Mouse (Mus musculus): ENCODE results near the gene Hoxd11.

Hoxd11 gene

DNA sequence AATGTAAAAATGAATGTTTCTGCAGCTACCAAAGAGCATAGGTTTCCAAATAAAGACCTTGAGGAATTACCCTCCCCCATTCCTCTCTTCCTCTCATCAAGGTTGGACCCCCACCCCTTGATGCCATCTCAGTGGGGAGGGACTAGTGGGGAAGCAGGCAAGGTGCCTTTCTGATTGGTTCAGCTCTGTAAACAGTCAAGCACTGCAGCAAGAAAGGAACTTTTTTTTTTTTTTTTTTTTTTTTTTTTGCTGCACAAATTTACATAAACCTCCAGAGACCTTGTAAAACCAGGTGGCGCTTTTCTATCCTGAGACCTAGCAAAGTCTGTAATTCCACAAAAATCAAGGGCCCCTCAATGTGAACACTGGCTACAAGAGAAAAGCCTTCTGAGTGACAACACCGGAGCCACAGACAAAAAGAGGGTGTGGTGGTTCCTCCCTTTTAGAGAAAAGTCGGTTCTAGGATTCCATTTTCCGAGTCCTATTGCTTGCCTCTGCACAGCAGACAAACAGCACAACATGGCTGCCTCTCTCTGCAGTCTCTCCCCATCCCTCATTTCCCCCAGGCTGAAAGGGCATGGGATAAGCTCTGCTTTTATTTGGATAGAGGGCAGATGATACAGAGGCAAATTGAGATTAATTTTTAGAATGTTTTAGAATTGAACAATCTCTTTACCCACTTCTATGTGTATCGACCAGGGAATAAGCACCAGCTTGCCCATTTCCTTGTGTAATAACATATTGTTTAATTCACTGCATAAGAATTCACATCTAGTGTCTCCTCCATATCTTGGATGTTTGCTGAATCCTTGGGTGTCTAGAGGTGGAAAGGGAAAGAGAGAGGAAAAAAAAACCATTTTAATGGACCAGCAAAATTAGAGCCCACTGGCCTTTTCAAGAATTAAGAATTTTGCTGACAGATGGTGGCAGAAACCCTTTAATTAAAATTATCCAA is 30.4 kb downstream of the Hoxd11 start:
- DNase-seq (ENCODE audit: low spot score in 2 of 2), result no peak

DNA sequence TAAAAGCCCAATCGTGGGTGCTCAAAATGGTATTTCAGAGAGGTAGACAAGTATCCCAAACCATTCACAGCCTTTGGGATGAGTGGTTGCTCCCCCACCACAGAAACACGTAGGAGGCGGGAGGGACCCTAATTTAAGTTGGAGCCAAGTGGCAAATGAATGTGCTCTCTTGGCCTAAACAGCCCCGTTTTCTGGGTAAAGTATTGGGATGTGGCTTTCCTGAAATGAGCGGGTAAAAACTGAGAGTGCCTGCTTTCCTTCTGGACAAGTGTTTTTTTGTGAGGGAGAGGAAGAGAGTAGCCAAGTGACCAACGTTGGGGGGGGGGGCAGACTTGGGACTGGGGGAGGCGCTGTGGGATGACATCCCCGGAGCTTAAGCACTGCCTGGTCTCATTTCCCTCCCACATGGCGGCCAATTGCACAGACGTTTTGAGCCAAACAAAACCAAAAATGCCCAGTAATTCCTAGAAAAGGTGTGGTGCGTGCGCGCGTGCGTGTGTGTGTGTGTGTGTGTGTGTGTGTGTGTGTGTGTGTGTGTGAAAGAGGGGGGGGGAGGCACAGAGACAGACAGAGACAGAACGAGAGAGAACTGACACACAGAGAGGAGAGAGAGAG is 31.7 kb downstream of the Hoxd11 start:
- DNase-seq (ENCODE audit: low spot score in 2 of 2), result no peak

DNA sequence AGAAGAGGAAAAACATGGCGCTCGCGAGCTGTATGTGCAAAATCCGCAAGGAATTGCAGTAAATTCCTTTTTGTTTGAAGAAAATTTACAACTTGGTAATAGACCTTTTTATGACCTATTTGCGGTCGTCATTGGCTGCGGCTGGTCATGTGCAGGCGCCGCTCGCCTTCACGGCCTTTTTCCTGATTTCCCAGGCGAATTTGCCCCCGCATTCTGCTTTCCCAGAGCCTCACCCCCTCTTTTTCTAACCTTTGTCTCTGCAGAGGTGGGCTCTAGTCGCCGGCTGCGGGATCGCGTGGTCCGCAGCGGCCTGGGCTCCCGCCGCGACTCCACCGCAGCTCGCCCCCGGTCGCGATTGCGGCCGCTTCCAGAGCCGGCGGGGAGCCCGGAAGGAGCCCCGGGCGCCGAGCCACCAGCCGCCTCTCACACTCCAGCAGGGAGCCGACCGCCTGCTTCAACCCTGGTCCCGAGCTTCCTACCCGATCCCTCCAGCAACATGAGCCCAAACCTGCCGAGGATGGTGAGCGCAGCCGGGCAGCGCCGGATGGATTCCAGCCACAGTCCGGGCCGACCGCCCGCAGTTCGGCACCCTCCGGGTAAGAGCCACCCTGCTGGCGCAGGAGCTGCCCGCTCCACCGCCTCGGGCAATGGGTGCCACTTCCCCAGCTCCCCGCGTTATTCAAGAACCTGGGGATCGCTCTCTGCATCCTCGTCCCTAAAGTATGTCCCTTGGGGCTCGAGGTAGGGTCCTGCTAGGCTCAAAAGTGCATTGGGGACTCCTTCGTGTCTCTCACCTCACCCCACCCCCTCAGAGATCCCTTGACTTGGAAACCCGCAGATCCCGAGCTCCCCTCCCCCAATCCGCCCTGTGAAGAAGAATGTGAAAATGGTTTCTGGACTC is 32.6 kb downstream of the Hoxd11 start, which contains the start of the genes Hoxd3 and Hoxd4:
TSS of gene Hoxd3 (plus strand) at position 207 of the 901 bp plus-strand sequence.
TSS of gene Hoxd4 (plus strand) at position 209 of the 901 bp plus-strand sequence.
- DNase-seq (ENCODE audit: low spot score in 2 of 2), result no peak

DNA sequence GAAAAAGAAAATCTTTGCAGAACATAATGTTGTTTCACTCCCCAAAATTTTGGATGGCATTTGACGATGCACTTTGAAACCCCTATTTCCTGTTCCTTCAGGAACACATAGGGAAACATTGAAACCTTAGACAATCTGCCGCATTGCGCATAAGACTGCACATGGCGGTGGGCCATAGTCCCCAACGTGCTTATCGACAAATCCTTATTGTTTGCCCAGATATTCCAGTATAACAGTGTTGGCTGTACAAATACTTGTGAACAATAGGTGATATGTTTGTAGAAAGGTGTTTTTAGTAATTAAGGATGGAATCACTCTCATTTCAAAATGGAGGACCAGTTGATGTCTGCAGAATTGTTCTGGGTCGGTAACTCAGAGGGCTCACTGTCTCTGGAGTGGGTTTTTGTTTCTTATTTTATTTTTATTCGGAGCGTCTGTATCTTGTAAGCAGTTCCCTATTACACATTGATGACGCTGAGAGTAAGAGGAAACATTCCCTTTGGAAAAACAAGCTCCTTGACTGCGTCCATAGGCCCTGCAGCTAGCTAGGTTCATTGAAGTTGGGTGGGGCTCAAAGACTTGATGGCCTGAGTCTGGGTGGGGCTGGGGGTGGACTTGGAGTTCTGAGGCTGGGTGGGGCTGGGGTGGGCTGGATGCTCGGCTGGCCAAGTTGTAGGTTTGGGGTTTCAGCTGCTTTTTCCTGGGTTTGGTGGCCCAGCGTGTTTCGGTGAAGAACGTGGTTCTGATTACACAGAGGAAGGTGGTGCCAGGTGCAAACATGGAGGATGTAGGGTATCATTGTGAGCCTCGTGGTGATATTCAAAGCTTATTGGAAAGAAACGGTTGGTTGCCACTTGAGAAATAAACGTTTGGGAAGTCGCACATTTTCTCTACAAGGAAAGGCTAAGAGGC is 34.1 kb downstream of the Hoxd11 start:
- no peak for DNase-seq (ENCODE audit: low spot score in 2 of 2)

DNA sequence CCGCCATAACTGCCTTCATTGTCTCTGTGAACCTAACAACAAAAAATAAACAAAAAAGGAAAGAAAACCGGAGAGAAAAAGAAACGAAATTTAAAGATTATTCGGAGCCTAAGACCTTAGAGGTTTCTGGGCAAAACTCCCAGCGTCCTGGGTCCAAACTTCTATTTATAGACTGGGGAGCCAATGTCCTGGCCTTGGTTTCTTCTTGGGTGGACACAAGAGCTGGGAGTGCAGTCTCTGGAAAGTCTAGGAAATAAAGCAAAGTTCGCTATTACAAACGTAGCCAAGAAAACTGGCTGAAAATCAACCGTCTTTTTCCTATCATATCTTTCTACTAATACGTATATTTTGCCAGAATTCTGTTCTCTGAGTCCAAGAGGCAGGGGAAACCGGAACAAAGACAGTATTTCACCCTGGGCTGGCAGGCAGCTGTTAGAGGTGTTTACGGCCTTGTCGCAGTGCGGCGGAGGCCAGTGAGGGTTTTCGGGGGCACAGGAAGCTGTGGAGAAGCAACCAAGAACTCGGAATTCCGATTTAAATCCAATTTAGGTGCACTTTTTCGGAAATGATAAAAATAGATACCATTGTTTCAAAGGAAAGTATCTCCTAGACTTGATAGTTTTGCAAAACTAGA is 34.9 kb downstream of the Hoxd11 start:
- no peak for DNase-seq (ENCODE audit: low spot score in 2 of 2)

DNA sequence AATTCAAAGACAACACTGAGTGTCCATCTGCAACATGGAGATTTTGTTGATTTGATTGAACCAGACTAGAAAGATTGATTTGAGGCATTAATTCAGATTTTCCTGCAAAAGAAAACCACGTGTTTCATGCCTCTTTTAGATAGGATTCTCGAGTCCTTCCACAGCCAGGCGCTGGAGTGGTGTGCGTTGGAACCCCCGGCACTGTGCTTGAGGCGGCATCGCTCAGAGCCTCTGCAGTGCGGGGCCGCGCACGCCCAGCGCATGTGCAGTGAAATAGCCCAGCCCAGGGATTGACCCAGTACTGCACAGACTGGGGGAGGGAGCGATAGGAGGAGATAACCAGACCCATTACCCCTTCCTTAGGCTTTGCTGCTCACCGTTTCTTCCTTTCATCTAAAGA is 35.5 kb downstream of the Hoxd11 start:
- no peak for DNase-seq (ENCODE audit: low spot score in 2 of 2)

DNA sequence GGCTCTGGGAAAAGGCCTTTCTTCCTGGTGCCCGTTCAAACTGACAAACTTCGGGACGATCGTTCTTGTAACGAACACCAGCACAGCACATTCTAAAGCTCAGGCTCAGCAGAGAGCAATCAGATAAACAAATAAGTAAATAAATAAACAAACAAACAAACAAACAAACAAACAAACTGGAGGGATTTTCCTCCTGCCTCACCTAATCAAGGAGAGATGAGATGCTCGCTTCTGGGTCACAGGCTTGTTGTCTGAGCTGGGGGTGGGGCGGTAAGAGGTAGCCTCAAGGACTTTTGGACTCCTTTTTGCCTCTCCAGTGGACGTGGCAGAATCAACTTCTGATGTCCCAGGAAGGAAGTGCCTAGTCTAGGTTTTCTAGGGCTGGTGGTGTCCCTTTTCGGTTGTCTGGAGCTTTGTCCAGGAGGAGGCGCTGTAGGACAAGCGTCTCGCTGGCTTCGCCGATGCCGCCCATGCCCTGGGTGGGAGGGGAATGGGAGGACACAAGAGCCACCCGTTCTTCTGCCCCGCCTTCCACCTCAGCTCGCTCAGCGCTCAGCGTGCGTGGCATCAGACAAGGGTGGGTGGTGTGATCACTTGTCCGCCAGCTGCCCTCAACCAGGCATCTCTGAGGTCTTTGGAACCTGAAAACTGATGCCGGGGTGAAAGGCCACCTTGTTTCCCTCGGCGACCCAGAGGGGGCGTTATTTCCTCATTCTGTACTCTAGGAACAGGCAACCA is 36.3 kb downstream of the Hoxd11 start:
- DNase-seq (ENCODE audit: low spot score in 2 of 2), result peak; percentile 57 to 71

DNA sequence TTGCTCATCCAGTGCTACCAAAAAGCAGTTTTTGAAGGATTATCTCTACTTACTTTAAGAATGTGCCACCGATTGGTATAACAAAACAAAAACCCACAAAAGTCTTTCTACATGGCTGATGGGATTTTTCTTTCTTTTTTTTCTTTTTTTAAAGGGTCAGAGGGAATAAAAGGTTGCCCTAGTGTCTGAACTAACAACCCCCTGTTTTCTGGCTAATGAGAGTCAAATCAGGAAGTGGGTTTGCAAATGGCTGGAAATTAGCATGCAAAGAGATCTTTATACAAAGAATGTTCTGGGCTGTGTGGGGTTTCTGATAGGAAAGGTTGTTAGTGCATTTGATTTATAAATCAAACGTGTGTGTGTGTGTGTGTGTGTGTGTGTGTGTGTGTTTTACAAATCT is 41.0 kb downstream of the Hoxd11 start:
- DNase-seq (ENCODE audit: low spot score in 2 of 2), result no peak

DNA sequence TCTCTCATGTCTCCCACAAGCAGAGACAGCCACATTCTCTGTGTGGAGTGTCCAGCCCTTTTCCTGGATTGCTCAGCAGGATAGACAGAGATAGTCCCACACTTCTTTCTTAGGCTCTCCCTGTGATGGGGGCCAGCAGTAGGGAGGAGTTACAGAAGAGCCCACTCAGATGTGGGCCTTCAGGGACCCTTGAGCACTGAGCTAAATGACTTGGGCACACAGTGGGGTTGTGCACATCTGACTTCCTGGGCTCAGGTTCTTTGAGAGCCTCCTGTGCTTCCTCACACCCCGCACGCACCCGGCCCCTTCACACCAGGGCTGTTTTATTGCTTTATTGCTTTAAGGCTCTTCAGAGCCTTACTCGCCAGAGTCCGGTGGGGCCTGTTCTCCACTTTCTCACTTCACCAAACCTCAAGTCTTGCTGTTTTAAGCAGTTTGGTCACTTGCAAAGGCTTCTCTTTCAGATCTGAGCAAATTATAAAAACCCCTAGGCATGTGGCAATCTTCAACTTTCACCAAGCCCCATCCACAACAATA is 41.7 kb downstream of the Hoxd11 start:
- DNase-seq (ENCODE audit: low spot score in 2 of 2), result no peak

DNA sequence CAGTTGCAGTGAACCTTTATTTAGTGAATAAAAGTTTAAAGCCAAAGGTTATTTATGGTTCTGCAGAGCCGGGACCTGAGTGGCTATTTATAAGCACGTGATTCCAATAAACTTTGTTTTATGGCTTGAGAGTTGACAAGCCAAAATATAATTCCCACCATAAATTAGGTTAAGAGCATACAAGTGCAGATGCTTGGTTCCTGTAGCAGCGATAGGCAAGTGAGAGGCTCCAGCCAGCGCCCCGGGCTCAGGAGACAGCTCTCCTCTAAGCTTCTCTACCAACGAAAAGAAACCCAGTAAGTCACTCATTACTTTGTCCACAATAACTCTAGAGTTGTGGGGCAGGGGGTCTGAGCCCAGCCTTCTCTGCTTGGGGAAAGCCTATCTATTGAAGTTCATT is 42.5 kb downstream of the Hoxd11 start:
- no peak for DNase-seq (ENCODE audit: low spot score in 2 of 2)

DNA sequence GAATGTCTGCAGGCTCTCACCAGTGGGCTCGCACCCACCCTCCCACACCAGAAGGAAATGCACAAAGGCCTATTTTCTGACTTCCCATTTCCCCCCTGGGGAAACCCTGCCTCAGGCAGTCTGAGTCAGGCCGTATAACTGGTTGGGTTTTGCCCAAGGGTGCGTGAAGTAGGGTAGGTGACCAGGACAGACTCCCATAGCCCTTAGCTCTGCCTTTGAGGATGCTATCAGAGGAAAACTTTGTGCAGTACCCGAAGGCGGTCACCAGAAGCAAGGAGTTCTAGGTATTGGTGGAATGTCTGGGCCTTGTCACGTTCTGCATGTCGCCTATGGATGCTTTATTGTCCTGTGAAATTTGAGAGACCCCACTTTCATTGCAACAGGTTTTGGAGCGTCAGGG is 43.6 kb downstream of the Hoxd11 start:
- DNase-seq (ENCODE audit: low spot score in 2 of 2), result no peak

DNA sequence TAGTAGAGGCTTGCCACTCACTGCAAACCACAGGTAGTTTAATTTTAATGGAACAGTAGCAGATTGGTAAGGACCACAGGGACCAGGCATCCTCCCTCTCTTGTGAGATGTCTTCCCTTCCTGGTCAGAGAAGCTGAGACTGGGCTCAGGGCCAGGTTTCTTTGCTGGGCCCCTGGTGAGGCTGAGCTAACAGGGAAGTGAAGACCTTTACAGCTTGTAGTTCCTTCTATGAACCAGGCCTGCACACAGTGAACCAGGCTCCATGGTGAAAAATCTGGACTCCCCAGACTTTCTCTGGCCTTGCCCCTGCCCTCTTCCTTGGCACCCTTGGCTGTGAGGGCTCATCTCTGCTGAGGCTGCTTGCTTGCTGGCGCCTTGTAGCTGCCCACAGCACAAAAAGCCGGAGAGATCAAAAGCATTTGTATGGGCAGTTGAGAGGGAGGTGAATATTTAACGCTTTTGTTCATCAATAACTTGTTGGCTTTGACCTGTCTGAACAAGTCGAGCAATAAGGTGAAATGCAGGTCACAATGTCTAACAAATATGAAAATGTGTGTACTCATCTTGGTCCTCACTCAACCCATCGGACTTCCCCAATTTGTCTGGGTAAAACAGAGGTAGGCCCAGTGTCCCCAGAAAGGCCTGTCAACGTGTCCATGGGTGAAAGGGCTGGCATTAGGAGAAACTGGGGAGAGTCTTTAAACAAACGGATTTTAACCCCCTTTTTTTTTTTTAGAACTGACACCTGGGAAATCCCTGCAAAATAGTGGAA is 45.1 kb downstream of the Hoxd11 start:
- no peak for DNase-seq (ENCODE audit: low spot score in 2 of 2)

DNA sequence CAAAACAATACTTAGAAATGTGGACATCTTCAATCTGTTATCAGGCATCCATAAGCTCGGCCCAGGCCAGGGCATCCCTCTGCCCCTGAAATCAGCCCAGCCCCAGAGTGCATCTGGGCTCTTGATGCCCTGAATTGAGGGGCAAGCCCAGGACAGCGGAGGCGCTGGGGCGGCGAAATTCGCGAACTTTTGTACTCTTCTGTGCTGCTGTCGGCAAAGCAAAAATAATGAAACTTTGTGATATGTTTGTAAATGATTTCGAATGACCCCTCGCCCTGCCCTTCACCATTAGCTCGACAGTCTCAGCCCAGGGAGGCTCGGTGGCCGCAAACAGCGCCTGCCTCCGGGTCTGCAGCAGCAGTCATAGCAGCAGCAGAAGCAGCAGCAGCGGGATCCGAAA is 45.8 kb downstream of the Hoxd11 start:
- no peak for DNase-seq (ENCODE audit: low spot score in 2 of 2)

DNA sequence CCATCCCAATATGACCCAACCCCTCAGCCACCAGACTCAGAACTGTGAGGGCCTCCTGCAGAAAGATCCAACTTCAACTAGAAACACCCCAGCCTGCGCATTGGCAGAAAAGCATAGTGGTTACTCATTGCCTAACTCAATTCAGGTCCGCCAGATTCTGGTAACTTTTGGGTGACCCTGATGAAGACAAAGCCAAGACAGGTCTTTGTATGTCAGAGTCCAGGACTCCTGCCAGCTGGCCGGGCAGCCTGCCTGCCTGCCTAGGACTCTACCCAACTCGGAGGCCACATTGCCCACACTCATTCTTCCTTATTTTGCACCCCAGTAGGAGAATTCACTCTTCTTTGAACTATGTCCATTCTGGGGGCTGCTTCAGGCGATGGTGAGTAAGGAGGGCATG is 47.2 kb downstream of the Hoxd11 start, which contains the start of gene Gm28230:
TSS of gene Gm28230 (plus strand) at position 178 of the 400 bp plus-strand sequence.
- DNase-seq (ENCODE audit: low spot score in 2 of 2), result no peak

DNA sequence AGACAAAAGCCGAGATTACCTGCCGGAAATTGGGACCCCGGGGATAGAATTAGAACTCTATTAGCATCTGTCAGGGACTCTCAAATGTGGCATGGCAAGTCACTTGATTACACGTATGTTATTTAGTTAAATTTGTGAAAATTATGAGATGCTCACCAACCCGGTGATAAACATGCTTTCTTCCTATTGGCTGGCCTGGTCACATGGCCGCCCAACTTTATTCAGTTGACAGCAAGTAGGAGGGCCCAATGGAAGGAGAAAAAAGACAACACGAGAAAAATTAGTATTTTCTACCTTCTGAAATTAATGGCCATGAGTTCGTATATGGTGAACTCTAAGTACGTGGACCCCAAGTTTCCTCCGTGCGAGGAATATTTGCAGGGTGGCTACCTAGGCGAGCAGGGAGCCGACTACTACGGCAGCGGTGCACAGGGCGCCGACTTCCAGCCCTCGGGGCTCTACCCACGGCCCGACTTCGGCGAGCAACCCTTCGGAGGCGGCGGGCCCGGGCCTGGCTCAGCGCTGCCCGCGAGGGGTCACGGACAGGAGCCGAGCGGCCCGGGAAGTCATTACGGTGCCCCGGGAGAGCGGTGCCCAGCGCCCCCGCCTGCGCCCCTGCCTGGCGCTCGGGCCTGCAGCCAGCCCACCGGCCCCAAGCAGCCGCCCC is 47.7 kb downstream of the Hoxd11 start:
- no peak for DNase-seq (ENCODE audit: low spot score in 2 of 2)

DNA sequence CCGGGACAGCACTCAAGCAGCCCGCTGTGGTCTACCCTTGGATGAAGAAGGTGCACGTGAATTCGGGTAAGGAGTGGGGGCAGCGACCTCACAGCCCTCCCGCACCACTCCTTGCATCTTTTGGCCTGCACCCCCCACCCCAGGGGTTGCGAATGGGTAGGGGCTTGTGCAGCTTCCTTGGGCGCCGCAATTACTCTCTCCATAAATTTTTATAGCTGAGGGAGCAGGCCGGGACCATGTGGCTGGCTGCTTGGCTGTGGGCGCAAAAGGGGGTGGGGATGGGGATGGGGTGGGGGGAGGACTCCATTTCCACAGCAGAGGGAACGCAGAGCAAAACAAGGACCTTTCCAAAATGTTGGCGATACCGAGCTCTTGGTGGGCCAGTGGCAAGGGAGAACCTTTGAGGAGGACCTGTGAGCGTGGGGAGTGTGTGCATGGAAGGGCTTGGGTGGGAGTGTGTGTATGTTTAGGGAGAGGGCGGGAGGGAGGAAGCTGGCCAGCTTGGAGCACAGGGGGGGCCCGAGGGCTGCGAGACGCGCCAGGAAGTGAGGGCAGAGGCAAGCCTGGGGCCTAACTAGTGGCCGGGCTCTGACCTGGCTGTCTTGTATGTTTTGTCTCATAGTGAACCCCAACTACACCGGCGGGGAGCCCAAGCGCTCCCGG is 48.4 kb downstream of the Hoxd11 start:
- DNase-seq (ENCODE audit: low spot score in 2 of 2), result no peak

DNA sequence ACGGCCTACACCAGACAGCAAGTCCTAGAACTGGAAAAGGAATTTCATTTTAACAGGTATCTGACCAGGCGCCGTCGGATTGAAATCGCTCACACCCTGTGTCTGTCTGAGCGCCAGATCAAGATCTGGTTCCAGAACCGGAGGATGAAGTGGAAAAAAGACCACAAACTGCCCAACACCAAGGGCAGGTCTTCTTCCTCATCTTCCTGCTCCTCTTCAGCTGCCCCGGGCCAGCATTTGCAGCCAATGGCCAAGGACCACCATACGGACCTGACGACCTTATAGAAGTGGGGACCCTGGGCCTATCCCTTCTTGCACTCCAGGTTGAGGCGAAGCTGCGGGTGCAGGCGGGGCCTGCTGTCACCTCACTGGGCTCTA is 48.9 kb downstream of the Hoxd11 start:
- DNase-seq (ENCODE audit: low spot score in 2 of 2), result no peak

DNA sequence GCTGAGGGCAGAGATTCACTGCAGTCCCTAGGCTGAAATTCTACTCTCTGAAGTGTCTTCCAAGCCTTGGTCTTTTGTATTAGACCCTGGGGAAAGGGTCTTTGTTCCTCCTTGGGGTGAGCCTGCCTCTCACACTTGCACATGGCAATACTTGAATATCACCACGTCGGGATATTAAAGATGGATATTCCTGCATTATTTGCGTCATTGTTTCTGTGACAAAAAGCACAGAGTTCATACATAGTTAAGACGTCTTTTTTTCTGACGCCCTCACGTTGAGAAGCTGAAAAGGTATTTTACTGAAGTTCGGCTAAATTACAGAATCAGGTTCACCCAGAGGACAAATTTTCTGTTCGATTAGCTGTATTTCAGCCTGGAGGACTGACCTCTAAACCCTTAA is 51.0 kb downstream of the Hoxd11 start:
- DNase-seq (ENCODE audit: low spot score in 2 of 2), result no peak

Measured in right cerebral cortex, adult 2 months (tissue).